Mouse (Mus musculus) olfactory bulb, adult 2 months (tissue): ENCODE measurements around the gene Gm45711.

Source experiments
- CTCF ChIP-seq: fragments of 200-500 bp; IDR thresholded peaks from 2 replicates; pipeline ENCODE4 v1.5.1; 2012; ENCODE audit warnings: low read depth, mild to moderate bottlenecking, low read length, moderate library complexity; ENCODE audit not compliant: insufficient read depth
- POLR2A ChIP-seq: fragments of 200-500 bp; IDR thresholded peaks from 2 replicates; pipeline ENCODE4 v1.6.1; 2012; ENCODE audit warnings: mild to moderate bottlenecking, low read depth, low read length, moderate library complexity; ENCODE audit not compliant: insufficient read depth

DNA sequence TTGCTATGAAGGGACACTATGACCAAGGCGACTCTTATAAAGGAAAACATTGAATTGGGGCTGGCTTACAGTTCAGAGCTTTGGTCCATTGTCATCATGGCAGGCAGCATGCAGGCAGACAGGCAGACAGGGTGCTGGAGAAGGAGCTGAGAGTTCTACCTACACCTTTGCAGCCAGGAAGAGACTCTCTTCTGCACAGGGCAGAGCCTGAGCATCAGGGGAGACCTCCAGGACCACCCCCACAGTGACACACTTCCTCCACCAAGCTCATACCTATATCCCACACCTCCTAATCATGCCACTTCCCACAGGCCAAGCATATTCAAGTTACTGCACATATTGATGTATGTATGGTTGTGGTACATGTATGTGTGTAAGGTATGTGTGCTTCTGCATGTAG lies 26.9 kb upstream of the Gm45711 start:
- TF ChIP-seq POLR2A, result no peak
- TF ChIP-seq CTCF, result no peak
